ENCODE assay signal across 10 mouse cellular contexts in genomic region chr17:31965623-31966022, GRCm38 (mm10).
DNase-seq lines count a peak whose midpoint lies in the region; ATAC-seq lines count a peak whose summit lies in the region.
"Had no signal": no experiment of that assay in that cellular context is flagged by ENCODE, and none has a peak within 500 bp of the region (broad histone marks: within the 10 kb centered on the region; RNA-seq: fewer than 3 reads in every experiment).

No protein-coding gene starts in this region.

- no peak for ATAC-seq in heart, embryonic 11.5 days (replicated peaks; ENCODE audit: insufficient number of reproducible peaks, low FRiP score, low TSS enrichment)
- no peak for ATAC-seq in granulocyte monocyte progenitor cell, adult 5-6 weeks (replicated peaks; ENCODE audit: poor library complexity, severe bottlenecking)
- no peak for ATAC-seq in megakaryocyte progenitor cell, adult 5-6 weeks (replicated peaks; ENCODE audit: poor library complexity)

- H3K4me1 ChIP-seq in heart, embryonic 11.5 days (ENCODE audit: control insufficient read depth, insufficient read depth, low read length), result peaks cover 3% of the 10 kb centered on the region; the same call in 1 of the 2 replicates

- H3K9me3 ChIP-seq in heart, embryonic 11.5 days (replicated peaks; ENCODE audit: control insufficient read depth, low read length), result no peaks in the 10 kb centered on the region; the same call in 1 of the 2 replicates
- H3K9me3 ChIP-seq: midbrain, embryonic 12.5 days had no signal

- H3K27me3 ChIP-seq in heart, embryonic 11.5 days (ENCODE audit: control insufficient read depth, insufficient read depth, low read length), result no peaks in the 10 kb centered on the region
- H3K27me3 ChIP-seq: midbrain, embryonic 12.5 days had no signal

- no peak overlapping the region for H3K9ac ChIP-seq in heart, embryonic 11.5 days (ENCODE audit: low read depth, low read length)
- H3K9ac ChIP-seq: midbrain, embryonic 12.5 days had no signal

- no peaks in the 10 kb centered on the region for H3K36me3 ChIP-seq in heart, embryonic 11.5 days (ENCODE audit: control insufficient read depth, insufficient read depth, low read length)
- H3K36me3 ChIP-seq: midbrain, embryonic 12.5 days had no signal

- H3K27ac ChIP-seq in heart, embryonic 11.5 days (ENCODE audit: low read depth, low read length), result no peak overlapping the region
- H3K27ac ChIP-seq: midbrain, embryonic 12.5 days had no signal

- H3K4me3 ChIP-seq in heart, embryonic 11.5 days (ENCODE audit: low read depth, low read length), result no peak overlapping the region
- H3K4me3 ChIP-seq: midbrain, embryonic 12.5 days had no signal

- DNase-seq in heart, adult 11 months, result peak; percentile 97
- peak; percentile 36 to 69 for DNase-seq in heart, adult 9 months (ENCODE audit: low spot score in 2 of 2)
- DNase-seq in kidney, postnatal 36 days, result peak; percentile 76 to 90
- DNase-seq in skeletal muscle tissue, adult 2 months (ENCODE audit: low read depth, low spot score), result peak; percentile 76
- DNase-seq in thymus, postnatal 10 days (ENCODE audit: low spot score in 2 of 2), result no peak
- DNase-seq: cerebellum, adult 18-20 months had no signal

- 31% methylated on average over 2 of the region's 2 CpGs for WGBS in heart, embryonic 11.5 days (ENCODE audit: insufficient replicate concordance)

- no peak overlapping the region for H3K4me2 ChIP-seq in heart, embryonic 11.5 days
- H3K4me2 ChIP-seq: midbrain, embryonic 12.5 days had no signal

Comparison
In these comparisons a context has a peak if more than half of its experiments do, and no peak if none do; other contexts are left out.
1. DNase-seq: peak in heart, adult 11 months (single experiment), heart, adult 9 months (2 of 2), kidney, postnatal 36 days (2 of 2) and skeletal muscle tissue, adult 2 months (single experiment); none in thymus, postnatal 10 days (0 of 2).